Mouse (Mus musculus): ENCODE results near the gene Pde4d. TPM values are rescaled to one million over a fixed set of nuclear protein-coding genes. Genes with fewer than 3 reads are reported as not detected.

Gene Pde4d
- total RNA-seq, 2 experiments from 2014 or later: 72.4 to 79.0 TPM

- no peak for DNase-seq (ENCODE audit: low spot score in 2 of 2)
Observed at GRCm38 (mm10) chr13:109645284-109645909, 1195.6 kb downstream of the Pde4d start.

- DNase-seq (ENCODE audit: low spot score in 2 of 2): no peak
Observed at GRCm38 (mm10) chr13:109645910-109646284, 1196.1 kb downstream of the Pde4d start.

GRCm38 (mm10) chr13:109646597-109647232, 1197.0 kb downstream of the Pde4d start:
- no peak for DNase-seq (ENCODE audit: low spot score in 2 of 2)

GRCm38 (mm10) chr13:109647479-109648199, 1197.9 kb downstream of the Pde4d start:
- no peak for DNase-seq (ENCODE audit: low spot score in 2 of 2)

GRCm38 (mm10) chr13:109648311-109648710, 1198.6 kb downstream of the Pde4d start:
- no peak for DNase-seq (ENCODE audit: low spot score in 2 of 2)

- DNase-seq (ENCODE audit: low spot score in 2 of 2): no peak
Observed at GRCm38 (mm10) chr13:109651790-109652605, 1202.2 kb downstream of the Pde4d start.

- no peak for DNase-seq (ENCODE audit: low spot score in 2 of 2)
Observed at GRCm38 (mm10) chr13:109652631-109653030, 1202.9 kb downstream of the Pde4d start.

- no peak for DNase-seq (ENCODE audit: low spot score in 2 of 2)
Observed at GRCm38 (mm10) chr13:109655390-109655789, 1205.6 kb downstream of the Pde4d start.

GRCm38 (mm10) chr13:109659103-109659502, 1209.4 kb downstream of the Pde4d start:
- DNase-seq (ENCODE audit: low spot score in 2 of 2): no peak

GRCm38 (mm10) chr13:109661345-109661744, 1211.6 kb downstream of the Pde4d start:
- no peak for DNase-seq (ENCODE audit: low spot score in 2 of 2)

- DNase-seq (ENCODE audit: low spot score in 2 of 2): no peak
Observed at GRCm38 (mm10) chr13:109662099-109662498, 1212.4 kb downstream of the Pde4d start.

GRCm38 (mm10) chr13:109662731-109663130, 1213.0 kb downstream of the Pde4d start:
- no peak for DNase-seq (ENCODE audit: low spot score in 2 of 2)

- DNase-seq (ENCODE audit: low spot score in 2 of 2): no peak
Observed at GRCm38 (mm10) chr13:109664956-109665802, 1215.4 kb downstream of the Pde4d start.

- no peak for DNase-seq (ENCODE audit: low spot score in 2 of 2)
Observed at GRCm38 (mm10) chr13:109665803-109666403, 1216.2 kb downstream of the Pde4d start.

- no peak for DNase-seq (ENCODE audit: low spot score in 2 of 2)
Observed at GRCm38 (mm10) chr13:109669965-109670364, 1220.2 kb downstream of the Pde4d start.

GRCm38 (mm10) chr13:109671589-109672347, 1222.0 kb downstream of the Pde4d start:
- peak in 1 of 2 experiments; percentile 83 for DNase-seq (ENCODE audit: low spot score in 2 of 2)

- DNase-seq (ENCODE audit: low spot score in 2 of 2): no peak
Observed at GRCm38 (mm10) chr13:109677047-109677446, 1227.3 kb downstream of the Pde4d start.

GRCm38 (mm10) chr13:109677617-109678016, 1227.9 kb downstream of the Pde4d start:
- DNase-seq (ENCODE audit: low spot score in 2 of 2): no peak

GRCm38 (mm10) chr13:109678991-109679390, 1229.2 kb downstream of the Pde4d start:
- no peak for DNase-seq (ENCODE audit: low spot score in 2 of 2)
